Mouse (Mus musculus) testis, adult 2 months (tissue): ENCODE results near the gene Pih1d1. TPM values are rescaled to one million over a fixed set of nuclear protein-coding genes. Genes with fewer than 3 reads are reported as not detected.

Experiments used
- H3K27ac ChIP-seq: fragments of 200-500 bp; 2 replicates; pipeline ENCODE4 v1.5.1; 2012; ENCODE audit warnings: low read depth, low read length; ENCODE audit not compliant: control insufficient read depth, insufficient read depth
- H3K27me3 ChIP-seq: fragments of 200-500 bp; 2 replicates; pipeline ENCODE4 v1.6.1; 2012; ENCODE audit warnings: mild to moderate bottlenecking, low read length, moderate library complexity; ENCODE audit not compliant: control insufficient read depth, insufficient read depth
- H3K36me3 ChIP-seq: fragments of 200-500 bp; 2 replicates; pipeline ENCODE4 v1.6.1; 2012; ENCODE audit warnings: mild to moderate bottlenecking, low read length; ENCODE audit not compliant: control insufficient read depth, insufficient read depth
- H3K4me1 ChIP-seq: fragments of 200-500 bp; 2 replicates; pipeline ENCODE4 v1.6.1; 2012; ENCODE audit warnings: low read length; ENCODE audit not compliant: control insufficient read depth, insufficient read depth
- H3K4me3 ChIP-seq: fragments of 200-500 bp; 2 replicates; pipeline ENCODE4 v1.5.1; 2012; ENCODE audit warnings: low read depth, mild to moderate bottlenecking, low read length, moderate library complexity, mixed read lengths; ENCODE audit not compliant: control insufficient read depth
- CTCF ChIP-seq: fragments of 200-500 bp; IDR thresholded peaks from 2 replicates; pipeline ENCODE4 v1.5.1; 2012; ENCODE audit warnings: low read depth, mild to moderate bottlenecking, inconsistent platforms, low read length, moderate library complexity; ENCODE audit not compliant: control insufficient read depth, insufficient read depth, insufficient replicate concordance
- POLR2A ChIP-seq: fragments of 200-500 bp; IDR thresholded peaks from 2 replicates; pipeline ENCODE4 v1.6.1; 2012; ENCODE audit warnings: low read depth, mild to moderate bottlenecking, inconsistent platforms, low read length, moderate library complexity; ENCODE audit not compliant: control insufficient read depth
- polyA plus RNA-seq: library from polyadenylated mRNA; depleted of rRNA; stranded (reverse); fragments of >200 nt; gene quantifications from 2 replicates; pipeline ENCODE4 v1.2.3, GENCODE M21; 2012

Gene Pih1d1
- polyA plus RNA-seq, 1 experiment = 258 TPM

DNA sequence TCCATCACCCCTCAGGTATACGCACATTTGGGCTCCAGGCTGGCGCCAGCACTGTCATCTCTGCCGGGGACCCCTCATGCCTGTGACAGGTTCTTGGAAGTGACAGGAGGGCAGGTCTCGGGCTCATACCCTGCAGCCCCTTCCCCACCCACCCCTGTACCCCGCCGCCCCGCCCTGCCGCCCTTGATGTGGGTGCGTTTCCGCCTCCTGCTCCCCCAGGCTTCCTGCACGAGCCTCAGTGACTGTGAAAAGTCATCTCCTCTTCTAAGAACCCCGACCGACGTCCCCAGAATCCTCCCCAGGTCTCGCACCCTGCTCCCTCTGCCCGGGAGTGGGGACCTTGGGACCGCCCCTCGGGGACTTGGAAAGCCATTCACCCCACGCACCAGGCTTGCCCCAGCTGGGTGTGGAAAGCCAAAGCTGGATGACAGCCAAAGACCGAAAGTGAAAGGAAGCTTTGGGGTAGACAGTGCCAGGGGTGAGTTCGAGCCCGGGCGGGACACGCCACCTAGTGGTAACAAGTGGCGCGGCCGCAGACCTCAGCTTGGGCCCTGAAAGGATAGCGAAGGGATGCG lies 18.0 kb upstream of the Pih1d1 start, which contains the start of the genes Gm45713 and Flt3l:
Gm45713 (minus strand) TSS at position 239 of the 575 bp plus-strand sequence.
Flt3l (minus strand) TSS at position 440 of the 575 bp plus-strand sequence.
- H3K36me3 ChIP-seq = no peaks in the 10 kb centered on the region
- H3K4me1 ChIP-seq = peaks cover 11% of the 10 kb centered on the region
- TF ChIP-seq POLR2A (no peak), CTCF (peak; percentile 93)
- H3K27ac ChIP-seq = no peak within 1 kb of the TSS
- peak within 1 kb of the TSS; percentile 74 for H3K4me3 ChIP-seq
- H3K27me3 ChIP-seq = no peaks in the 10 kb centered on the region

- H3K27ac ChIP-seq = no peak overlapping the region
- TF ChIP-seq CTCF = no peak
- TF ChIP-seq POLR2A = no peak
- H3K36me3 ChIP-seq = no peaks in the 10 kb centered on the region
- H3K4me1 ChIP-seq = peaks cover 11% of the 10 kb centered on the region
- no peaks in the 10 kb centered on the region for H3K27me3 ChIP-seq
- no peak overlapping the region for H3K4me3 ChIP-seq
Measured at GRCm38 (mm10) chr7:45137171-45138006, 16.7 kb upstream of the Pih1d1 start.

DNA sequence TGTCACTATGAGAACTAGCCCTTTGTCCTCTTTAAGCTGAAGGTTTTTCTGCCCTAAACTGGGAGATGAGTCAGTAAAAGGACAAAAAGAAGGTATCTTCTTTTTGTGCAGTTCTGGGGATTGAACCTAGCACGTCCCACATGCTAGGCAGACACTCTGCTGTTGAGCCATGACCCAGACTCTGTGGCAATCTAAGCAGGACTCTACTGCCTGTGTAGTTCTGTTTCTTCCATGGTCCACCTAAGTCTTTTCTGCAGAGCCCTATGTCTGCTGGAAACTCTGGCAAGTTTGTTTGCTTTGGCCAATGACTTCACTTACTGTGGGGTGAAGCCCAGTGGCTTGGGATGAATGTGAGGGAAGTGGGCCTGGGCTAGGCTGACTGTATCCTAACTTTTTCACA lies 15.7 kb upstream of the Pih1d1 start:
- Histone ChIP-seq H3K27ac (no peak overlapping the region), H3K36me3 (no peaks in the 10 kb centered on the region), H3K27me3 (no peaks in the 10 kb centered on the region), H3K4me1 (peaks cover 11% of the 10 kb centered on the region), H3K4me3 (peak overlapping the region; percentile 37)
- no peak for TF ChIP-seq CTCF
- TF ChIP-seq POLR2A = no peak

DNA sequence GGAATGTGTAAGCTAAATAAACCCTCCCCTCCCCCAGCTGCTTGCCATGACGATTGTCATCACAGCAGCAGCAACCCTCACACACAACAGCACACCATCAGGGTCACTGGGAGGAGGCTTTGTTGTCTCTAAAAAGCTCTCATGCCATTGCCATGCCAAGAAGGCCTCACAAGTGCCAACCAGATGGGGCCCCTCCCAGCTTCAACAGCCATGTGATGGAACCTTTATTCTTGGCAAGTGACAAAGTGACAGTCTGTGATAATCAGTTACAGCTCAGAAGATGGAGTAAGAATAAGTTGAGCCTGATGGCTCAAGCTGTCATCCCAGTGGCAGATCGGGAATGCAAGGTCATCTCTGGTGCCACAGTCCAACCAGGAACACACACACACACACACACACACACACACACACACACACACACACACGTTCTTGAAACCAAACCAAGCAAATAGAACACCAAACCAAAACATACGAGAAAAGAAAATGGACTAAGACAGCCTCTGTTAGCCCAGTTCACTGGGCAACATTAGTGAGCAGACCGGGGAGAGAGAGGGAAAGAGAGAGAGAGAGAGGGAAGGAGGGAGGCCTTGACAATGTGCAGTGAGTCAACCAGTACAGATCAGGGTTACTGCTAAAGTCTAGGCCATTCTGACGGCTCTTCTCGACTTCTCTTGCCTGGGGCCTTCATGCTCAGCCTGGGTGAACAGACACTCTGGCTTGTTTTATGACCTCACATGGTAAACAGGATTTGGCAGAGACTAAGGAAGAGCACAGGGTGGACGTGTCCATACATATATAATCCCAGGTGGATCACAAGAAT lies 14.0 kb upstream of the Pih1d1 start:
- Histone ChIP-seq H3K4me3 (no peak overlapping the region), H3K36me3 (no peaks in the 10 kb centered on the region)
- TF ChIP-seq CTCF (no peak), POLR2A (no peak)

GRCm38 (mm10) chr7:45141319-45141718 lies 12.8 kb upstream of the Pih1d1 start:
- H3K4me3 ChIP-seq = no peak overlapping the region
- H3K27me3 ChIP-seq = no peaks in the 10 kb centered on the region
- H3K36me3 ChIP-seq = no peaks in the 10 kb centered on the region
- no peak overlapping the region for H3K27ac ChIP-seq
- no peaks in the 10 kb centered on the region; the same call in none of the 2 replicates for H3K4me1 ChIP-seq
- TF ChIP-seq POLR2A (no peak), CTCF (no peak)

More for the DNA sequence above, 14.0 kb upstream of the Pih1d1 start:
- Histone ChIP-seq H3K27ac (no peak overlapping the region), H3K4me1 (peaks cover 2% of the 10 kb centered on the region), H3K27me3 (no peaks in the 10 kb centered on the region)

- TF ChIP-seq POLR2A (no peak), CTCF (no peak)
- Histone ChIP-seq H3K27ac (no peak overlapping the region), H3K4me1 (no peaks in the 10 kb centered on the region; the same call in none of the 2 replicates), H3K4me3 (no peak overlapping the region), H3K36me3 (no peaks in the 10 kb centered on the region), H3K27me3 (no peaks in the 10 kb centered on the region)
Measured at GRCm38 (mm10) chr7:45141914-45142313, 12.2 kb upstream of the Pih1d1 start.
